Mouse (Mus musculus) spleen, adult 2 months (tissue): ENCODE results near the gene 5430419D17Rik.

Experiments used
- CTCF ChIP-seq: fragments of 200-500 bp; IDR thresholded peaks from 2 replicates; pipeline ENCODE4 v1.5.1; 2011; ENCODE audit warnings: mild to moderate bottlenecking, inconsistent platforms; ENCODE audit not compliant: insufficient read depth, insufficient read length, insufficient replicate concordance; ENCODE audit errors: extremely low read depth
- POLR2A ChIP-seq: fragments of 200-500 bp; IDR thresholded peaks from 2 replicates; pipeline ENCODE4 v1.6.1; 2011; ENCODE audit warnings: low read depth, low read length, inconsistent platforms

DNA sequence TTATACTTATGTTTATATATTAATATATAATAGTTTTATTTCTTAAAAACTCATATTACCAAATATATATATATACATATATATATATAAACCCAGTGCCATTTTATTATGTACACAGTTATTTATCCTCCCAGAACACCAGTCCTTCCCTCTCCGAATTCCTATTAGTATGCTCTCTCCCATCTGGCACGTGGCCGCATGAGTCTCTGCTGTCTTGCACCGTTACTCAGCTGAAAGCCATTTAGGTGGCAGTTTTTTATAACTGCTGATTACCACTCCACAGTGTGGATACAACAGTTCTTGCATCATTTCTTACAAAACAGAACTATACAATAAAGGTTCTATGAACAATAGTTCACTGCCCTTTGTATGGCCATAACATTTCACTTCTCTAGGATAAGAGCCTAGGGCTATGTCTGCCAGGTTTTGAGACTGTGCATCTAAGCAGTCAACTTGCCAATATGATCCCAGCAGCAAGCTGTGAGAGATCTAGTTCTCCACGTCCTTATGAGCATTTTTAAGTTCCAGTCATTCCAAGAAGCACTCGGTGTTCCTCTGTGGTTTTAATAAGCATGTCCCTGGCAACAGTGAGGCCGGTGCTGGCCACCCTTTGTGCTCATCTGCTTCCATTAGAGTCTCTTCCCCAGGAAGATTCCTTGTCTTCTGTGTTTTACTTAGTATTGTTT, 171.8 kb downstream of the 5430419D17Rik start:
- TF ChIP-seq POLR2A: no peak
- no peak for TF ChIP-seq CTCF
